ENCODE assay signal across 19 mouse cellular contexts in the genomic region with DNA sequence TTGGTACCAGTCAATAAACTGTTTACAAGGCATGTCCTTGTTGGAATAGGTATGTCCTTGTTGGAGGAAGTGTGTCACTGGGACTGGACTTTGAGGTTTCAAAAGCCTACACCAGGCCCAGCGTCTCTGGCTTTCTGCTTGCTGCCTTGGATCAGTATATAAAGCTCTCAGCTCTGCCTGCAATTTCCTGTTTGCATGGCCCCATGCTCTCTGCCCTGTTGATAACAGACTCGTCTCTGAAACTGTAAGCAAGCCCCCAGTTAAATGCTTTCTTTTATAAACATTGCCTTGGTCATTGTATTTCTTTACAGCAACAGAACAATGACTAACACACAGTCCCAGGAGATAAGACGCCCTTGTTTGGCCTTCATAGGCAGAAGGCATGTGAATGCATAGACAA.
"Had no signal": no experiment of that assay in that cellular context is flagged by ENCODE, and none has a peak within 500 bp of the region (broad histone marks: within the 10 kb centered on the region; RNA-seq: fewer than 3 reads in every experiment).

No protein-coding gene starts in this region.

- H3K36me3 ChIP-seq: intestine, embryonic 15.5 days; liver, embryonic 13.5 days; midbrain, embryonic 10.5 days; midbrain, embryonic 13.5 days; neural tube, embryonic 13.5 days; stomach, embryonic 15.5 days had no signal

- H3K4me2 ChIP-seq: intestine, embryonic 15.5 days; liver, embryonic 13.5 days; midbrain, embryonic 13.5 days; neural tube, embryonic 13.5 days; stomach, embryonic 15.5 days had no signal

- DNase-seq: kidney, adult 11 months; kidney, adult 8-10 months; kidney, postnatal 14 days; layer of hippocampus, adult 9-11 months; liver, embryonic 13.5 days; liver, postnatal 0 days; retina, postnatal 1 day; right cerebral cortex, postnatal 25 days; spleen, adult 18-20 months; thymus, postnatal 36 days had no signal

- H3K4me1 ChIP-seq: intestine, embryonic 15.5 days; liver, embryonic 13.5 days; megakaryocyte, embryonic 14.5 days; midbrain, embryonic 10.5 days; midbrain, embryonic 13.5 days; neural tube, embryonic 13.5 days; stomach, embryonic 15.5 days had no signal

- H3K27me3 ChIP-seq: intestine, embryonic 15.5 days; liver, embryonic 13.5 days; midbrain, embryonic 13.5 days; neural tube, embryonic 13.5 days; stomach, embryonic 15.5 days had no signal

- H3K9me3 ChIP-seq: intestine, embryonic 15.5 days; liver, embryonic 13.5 days; megakaryocyte, embryonic 14.5 days; midbrain, embryonic 10.5 days; midbrain, embryonic 13.5 days; neural tube, embryonic 13.5 days; stomach, embryonic 15.5 days had no signal

- H3K9ac ChIP-seq: intestine, embryonic 15.5 days; liver, embryonic 13.5 days; liver, postnatal 0 days; midbrain, embryonic 13.5 days; neural tube, embryonic 13.5 days; stomach, embryonic 15.5 days had no signal

- H3K4me3 ChIP-seq: intestine, embryonic 15.5 days; layer of hippocampus, adult 2 months; liver, embryonic 13.5 days; megakaryocyte, embryonic 14.5 days; midbrain, embryonic 10.5 days; midbrain, embryonic 13.5 days; myocyte; neural tube, embryonic 13.5 days; stomach, embryonic 15.5 days had no signal

- ATAC-seq: intestine, embryonic 15.5 days; liver, postnatal 0 days; midbrain, embryonic 13.5 days; midbrain, embryonic 16.5 days had no signal

- H3K27ac ChIP-seq: intestine, embryonic 15.5 days; layer of hippocampus, adult 2 months; liver, embryonic 13.5 days; midbrain, embryonic 10.5 days; midbrain, embryonic 13.5 days; neural tube, embryonic 13.5 days; stomach, embryonic 15.5 days had no signal
